Mouse (Mus musculus): Measurements from ENCODE around the gene Slc7a10. TPM values are rescaled to one million over a fixed set of nuclear protein-coding genes. Genes with fewer than 3 reads are reported as not detected.
"Not testable (repeated sequence)": the region's sequence is repeated elsewhere in the genome, so short reads cannot be mapped to it uniquely, and the experiment has no call there.

The Slc7a10 gene
- polyA plus RNA-seq, 1 experiment from 2014 or later: 6.2 TPM

DNA sequence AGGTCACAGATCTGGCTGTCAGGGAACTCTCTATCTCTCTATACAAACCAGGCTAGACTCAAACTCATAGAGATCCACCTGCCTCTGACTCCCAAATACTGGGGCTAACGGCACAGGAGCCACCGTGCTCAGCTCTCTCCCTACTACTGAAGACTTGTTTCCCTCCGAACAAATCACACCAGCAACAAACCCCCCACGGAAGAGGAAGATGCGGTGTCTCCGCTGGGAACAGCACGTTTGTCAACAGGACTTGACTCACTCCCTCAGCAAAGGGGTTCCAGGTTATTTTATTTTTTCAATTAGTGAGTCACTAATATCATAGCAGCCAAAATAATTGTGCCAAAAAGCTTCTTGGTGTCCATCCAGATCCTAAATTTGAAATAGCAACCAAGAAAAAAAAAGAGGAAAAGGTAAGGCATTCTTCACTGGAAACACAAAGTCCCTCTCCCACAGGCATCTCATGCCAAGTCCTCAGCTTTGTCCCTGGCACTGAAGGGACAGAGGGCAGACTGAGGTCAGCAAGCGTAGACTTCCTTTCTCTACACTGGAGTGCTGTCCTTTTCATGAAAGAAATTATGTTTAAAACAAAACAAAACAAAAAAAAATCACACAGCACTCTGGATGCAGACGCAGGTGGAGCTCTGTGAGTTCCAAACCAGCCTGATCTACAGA lies 34.6 kb downstream of the Slc7a10 start:
- no peak overlapping the region for H3K9ac ChIP-seq (ENCODE audit: low read length)
- no peaks in the 10 kb centered on the region for H3K9me3 ChIP-seq (ENCODE audit: control insufficient read depth, low read length)
- 63% methylated on average over 9 of the region's 9 CpGs for WGBS

DNA sequence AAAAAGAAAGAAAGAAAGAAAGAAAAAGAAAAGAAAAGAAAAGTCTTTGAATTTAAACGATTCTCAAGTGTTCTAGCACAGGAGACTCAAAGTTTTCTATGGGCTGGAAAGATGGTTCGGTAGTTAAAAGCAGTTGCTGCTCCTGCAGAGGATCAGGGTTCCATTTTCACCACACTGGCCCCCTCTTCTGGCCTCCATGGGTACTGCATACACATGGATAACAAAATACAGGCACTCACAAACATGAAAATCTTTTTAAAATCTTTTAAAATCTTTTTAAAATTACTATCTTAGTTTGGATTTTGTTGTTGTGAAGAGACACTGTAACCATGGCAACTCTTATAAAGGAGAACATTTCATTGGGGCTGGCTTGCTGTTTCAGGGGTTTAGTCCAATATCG lies 44.1 kb downstream of the Slc7a10 start:
- Histone ChIP-seq H3K4me1 (replicated peaks; ENCODE audit: control insufficient read depth, insufficient read depth, low read length) (peaks cover 9% of the 10 kb centered on the region), H3K9me3 (ENCODE audit: control insufficient read depth, low read length) (peaks cover 4% of the 10 kb centered on the region), H3K9ac (ENCODE audit: low read length) (no peak overlapping the region), H3K36me3 (ENCODE audit: control insufficient read depth, insufficient read depth, low read length) (no peaks in the 10 kb centered on the region), H3K4me3 (ENCODE audit: low read length) (no peak overlapping the region), H3K27ac (ENCODE audit: low read length) (no peak overlapping the region), H3K4me2 (ENCODE audit: low read depth, low read length) (no peak overlapping the region), H3K27me3 (ENCODE audit: control insufficient read depth, insufficient read depth, low read depth, low read length) (no peaks in the 10 kb centered on the region)
- no peak for ATAC-seq (ENCODE audit: low read depth)
- whole genome bisulfite sequencing: 72% methylated on average over 3 of the region's 3 CpGs

More for the DNA sequence above, 34.6 kb downstream of the Slc7a10 start:
- ATAC-seq (ENCODE audit: low read depth): no peak
- Histone ChIP-seq H3K27ac (ENCODE audit: low read length) (no peak overlapping the region), H3K36me3 (ENCODE audit: control insufficient read depth, insufficient read depth, low read length) (no peaks in the 10 kb centered on the region), H3K4me2 (ENCODE audit: low read depth, low read length) (no peak overlapping the region), H3K4me1 (replicated peaks; ENCODE audit: control insufficient read depth, insufficient read depth, low read length) (no peaks in the 10 kb centered on the region), H3K4me3 (ENCODE audit: low read length) (no peak overlapping the region), H3K27me3 (ENCODE audit: control insufficient read depth, insufficient read depth, low read depth, low read length) (peaks cover 3% of the 10 kb centered on the region)

DNA sequence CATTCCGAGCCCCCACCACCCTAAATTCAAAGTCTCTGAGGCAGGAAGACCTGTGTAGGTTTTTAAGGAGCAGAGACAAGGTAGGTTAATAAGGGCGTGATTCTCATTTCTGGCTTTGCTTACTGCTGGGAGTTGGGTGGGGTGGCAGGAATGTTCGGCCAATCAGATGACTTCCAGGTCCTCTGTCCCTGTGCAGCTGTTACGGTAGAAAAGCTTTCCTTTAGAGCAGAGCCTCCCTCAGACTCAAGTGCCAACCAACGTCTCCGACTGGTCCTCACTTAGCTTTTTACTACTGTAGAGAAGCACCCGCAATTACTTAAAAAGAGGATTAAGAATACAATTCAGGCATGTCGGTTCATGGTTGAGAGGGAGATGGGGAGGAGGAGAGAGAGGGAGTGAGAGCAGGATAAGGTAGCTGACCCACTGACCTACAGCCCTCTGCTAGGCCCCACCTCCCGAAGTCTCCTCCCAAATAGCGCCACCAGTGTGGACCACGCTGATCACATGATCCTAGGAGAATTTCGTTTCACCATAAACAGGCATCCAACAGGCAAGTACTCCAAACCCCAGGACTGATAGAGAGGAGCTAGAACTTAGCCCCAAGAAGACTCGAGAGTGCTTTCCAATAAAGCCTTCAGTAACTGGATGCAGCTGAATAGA lies 46.7 kb downstream of the Slc7a10 start:
- H3K9me3 ChIP-seq (ENCODE audit: control insufficient read depth, low read length): peaks cover 4% of the 10 kb centered on the region
- H3K36me3 ChIP-seq (ENCODE audit: control insufficient read depth, insufficient read depth, low read length): no peaks in the 10 kb centered on the region
- no peak for ATAC-seq (ENCODE audit: low read depth)
- peaks cover 13% of the 10 kb centered on the region for H3K4me1 ChIP-seq (replicated peaks; ENCODE audit: control insufficient read depth, insufficient read depth, low read length)
- no peak overlapping the region for H3K9ac ChIP-seq (ENCODE audit: low read length)
- no peak overlapping the region for H3K27ac ChIP-seq (ENCODE audit: low read length)
- WGBS: 39% methylated on average over 13 of the region's 13 CpGs
- H3K27me3 ChIP-seq (ENCODE audit: control insufficient read depth, insufficient read depth, low read depth, low read length): no peaks in the 10 kb centered on the region
- H3K4me2 ChIP-seq (ENCODE audit: low read depth, low read length): no peak overlapping the region
- H3K4me3 ChIP-seq (ENCODE audit: low read length): no peak overlapping the region

DNA sequence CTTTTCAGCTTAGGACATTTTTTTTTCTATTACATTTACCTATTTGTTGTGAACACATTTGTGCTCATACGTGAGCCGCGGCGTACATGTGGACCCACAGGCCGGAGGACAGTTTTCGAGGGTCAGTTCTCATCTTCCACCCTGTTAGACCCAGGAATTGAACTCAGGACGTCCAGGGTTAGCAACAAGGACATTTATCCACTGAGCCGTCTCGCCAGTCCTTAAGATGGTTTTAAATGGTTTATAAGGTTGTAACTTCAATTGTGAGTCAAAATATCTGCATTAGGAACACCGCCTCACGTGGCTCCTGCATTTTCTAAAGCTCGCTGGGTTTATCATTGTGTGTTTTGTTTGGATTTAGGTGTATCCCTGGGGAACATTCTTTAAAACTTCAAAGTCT lies 47.7 kb downstream of the Slc7a10 start:
- ATAC-seq (ENCODE audit: low read depth): no peak
- 45% methylated on average over 12 of the region's 12 CpGs for WGBS
- Histone ChIP-seq H3K9me3 (ENCODE audit: control insufficient read depth, low read length) (peaks cover 4% of the 10 kb centered on the region), H3K36me3 (ENCODE audit: control insufficient read depth, insufficient read depth, low read length) (no peaks in the 10 kb centered on the region), H3K9ac (ENCODE audit: low read length) (peak overlapping the region; percentile 75), H3K4me2 (ENCODE audit: low read depth, low read length) (peak overlapping the region; percentile 69), H3K27me3 (ENCODE audit: control insufficient read depth, insufficient read depth, low read depth, low read length) (no peaks in the 10 kb centered on the region), H3K4me1 (replicated peaks; ENCODE audit: control insufficient read depth, insufficient read depth, low read length) (peaks cover 13% of the 10 kb centered on the region), H3K27ac (ENCODE audit: low read length) (peak overlapping the region; percentile 94), H3K4me3 (ENCODE audit: low read length) (peak overlapping the region; percentile 75)

DNA sequence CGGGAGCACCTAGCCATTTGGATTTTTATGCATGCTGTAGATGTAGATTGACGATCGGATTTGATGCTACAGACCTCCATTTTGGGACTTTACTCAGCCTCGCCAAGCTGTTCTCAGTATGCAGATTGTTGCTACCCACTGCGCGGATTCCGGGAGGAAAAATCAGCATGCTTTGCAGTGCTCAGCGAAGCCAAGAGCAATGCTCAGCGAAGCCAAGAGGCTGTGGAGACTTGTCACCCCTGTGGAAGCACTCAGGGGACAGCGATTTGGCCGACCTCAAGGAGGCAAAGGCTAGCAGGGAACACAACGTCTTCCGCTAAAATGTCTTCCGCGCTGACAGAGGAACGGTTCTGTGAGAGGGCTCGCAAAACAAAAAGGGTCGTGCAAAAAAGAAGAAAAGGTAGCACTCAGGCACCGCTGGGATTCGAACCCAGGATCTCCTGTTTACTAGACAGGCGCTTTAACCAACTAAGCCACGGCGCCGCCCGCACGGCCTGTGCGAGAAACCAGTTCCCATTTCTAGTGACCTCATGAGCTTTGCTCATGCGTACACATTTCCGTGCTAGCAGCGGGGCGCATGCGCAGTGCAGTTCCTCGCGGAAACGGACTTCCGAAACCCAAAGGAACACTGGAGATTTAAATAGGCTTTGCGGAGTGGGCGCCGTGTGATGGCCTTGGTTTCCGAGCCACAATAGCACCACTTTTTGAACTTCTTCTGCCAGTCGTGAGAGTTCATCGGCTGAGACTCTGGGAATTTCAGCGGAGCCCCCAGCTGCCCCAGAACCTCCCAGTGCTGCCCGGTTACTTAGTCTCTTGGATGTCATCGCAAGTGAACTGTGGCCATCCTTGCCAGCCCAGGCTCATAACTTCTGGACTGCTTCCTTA lies 48.4 kb downstream of the Slc7a10 start:
- ATAC-seq (ENCODE audit: low read depth): peak; percentile 97
- Histone ChIP-seq H3K4me1 (replicated peaks; ENCODE audit: control insufficient read depth, insufficient read depth, low read length) (peaks cover 13% of the 10 kb centered on the region), H3K9ac (ENCODE audit: low read length) (peak overlapping the region; percentile 76), H3K4me3 (ENCODE audit: low read length) (peak overlapping the region; percentile 75), H3K36me3 (ENCODE audit: control insufficient read depth, insufficient read depth, low read length) (no peaks in the 10 kb centered on the region), H3K27ac (ENCODE audit: low read length) (peak overlapping the region; percentile 98), H3K4me2 (ENCODE audit: low read depth, low read length) (peak overlapping the region; percentile 69), H3K9me3 (ENCODE audit: control insufficient read depth, low read length) (peaks cover 4% of the 10 kb centered on the region), H3K27me3 (ENCODE audit: control insufficient read depth, insufficient read depth, low read depth, low read length) (no peaks in the 10 kb centered on the region)
- under 1% methylated on average over 45 of the region's 45 CpGs for WGBS

DNA sequence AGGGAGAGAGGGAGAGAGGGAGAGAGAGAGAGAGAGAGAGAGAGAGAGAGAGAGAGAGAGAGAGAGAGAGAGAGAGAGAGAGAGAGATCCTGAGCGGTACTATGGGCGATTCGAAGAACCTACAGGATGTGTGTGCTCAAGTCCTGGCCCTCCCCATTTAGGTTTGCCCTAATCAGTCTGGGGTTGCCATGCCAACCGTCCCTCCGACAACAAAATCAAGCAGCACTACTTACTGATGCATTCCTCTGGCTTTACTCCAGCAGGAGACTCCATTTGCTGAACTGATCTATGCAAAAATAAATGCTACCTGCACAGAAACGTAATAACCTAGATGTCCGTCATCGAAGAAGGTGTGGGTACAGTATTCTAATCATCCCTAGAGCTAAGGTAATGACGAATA lies 49.1 kb downstream of the Slc7a10 start:
- Histone ChIP-seq H3K36me3 (ENCODE audit: control insufficient read depth, insufficient read depth, low read length) (no peaks in the 10 kb centered on the region), H3K4me1 (replicated peaks; ENCODE audit: control insufficient read depth, insufficient read depth, low read length) (peaks cover 13% of the 10 kb centered on the region), H3K9ac (ENCODE audit: low read length) (peak overlapping the region; percentile 54), H3K27ac (ENCODE audit: low read length) (peak overlapping the region; percentile 67), H3K4me3 (ENCODE audit: low read length) (peak overlapping the region; percentile 75), H3K4me2 (ENCODE audit: low read depth, low read length) (peak overlapping the region; percentile 67), H3K27me3 (ENCODE audit: control insufficient read depth, insufficient read depth, low read depth, low read length) (no peaks in the 10 kb centered on the region), H3K9me3 (ENCODE audit: control insufficient read depth, low read length) (peaks cover 4% of the 10 kb centered on the region)
- WGBS: 15% methylated on average over 9 of the region's 9 CpGs
- ATAC-seq (ENCODE audit: low read depth): peak; percentile 48; the same call in 1 of the 2 replicates

DNA sequence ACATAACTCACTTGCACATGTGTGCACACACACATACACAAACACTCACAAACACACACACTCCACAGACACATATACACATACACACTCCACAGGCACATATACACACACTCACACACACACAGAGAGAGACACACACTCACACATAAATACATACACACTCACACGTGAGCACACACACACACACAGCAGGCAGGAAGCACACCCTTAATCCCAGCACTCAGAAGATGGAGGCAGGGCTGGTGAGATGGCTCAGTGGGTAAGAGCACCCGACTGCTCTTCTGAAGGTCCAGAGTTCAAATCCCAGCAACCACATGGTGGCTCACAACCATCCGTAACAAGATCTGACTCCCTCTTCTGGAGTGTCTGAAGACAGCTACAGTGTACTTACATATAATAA lies 51.8 kb downstream of the Slc7a10 start:
- H3K36me3 ChIP-seq (ENCODE audit: control insufficient read depth, insufficient read depth, low read length); H3K27me3 ChIP-seq (ENCODE audit: control insufficient read depth, insufficient read depth, low read depth, low read length); H3K27ac ChIP-seq (ENCODE audit: low read length); H3K4me2 ChIP-seq (ENCODE audit: low read depth, low read length); H3K9ac ChIP-seq (ENCODE audit: low read length); H3K9me3 ChIP-seq (ENCODE audit: control insufficient read depth, low read length); ATAC-seq (ENCODE audit: low read depth); H3K4me3 ChIP-seq (ENCODE audit: low read length): not testable (repeated sequence)
- H3K4me1 ChIP-seq (replicated peaks; ENCODE audit: control insufficient read depth, insufficient read depth, low read length): peaks cover 13% of the 10 kb centered on the region
- WGBS: 49% methylated on average over 2 of the region's 3 CpGs
